Mouse (Mus musculus): ENCODE measurements at regions not wholly inside any gene's neighbourhood (a gene's known extent, or its start where the extent isn't known, plus 50 kb on each side); places are given as distances from the start of the nearest gene placed in this dataset.

GRCm38 (mm10) chr8:25341225-25341624 is 517.1 kb upstream of the Adam5 start:
- no peak for DNase-seq (ENCODE audit: low read depth, low spot score)

- DNase-seq (ENCODE audit: low read depth, low spot score) = no peak
These were observed 516.6 kb upstream of the Adam5 start for GRCm38 (mm10) chr8:25340729-25341128.

GRCm38 (mm10) chr8:25332120-25332607 is 508.0 kb upstream of the Adam5 start:
- no peak for DNase-seq (ENCODE audit: low read depth, low spot score)

- DNase-seq (ENCODE audit: low read depth, low spot score) = no peak
These were observed 507.1 kb upstream of the Adam5 start for GRCm38 (mm10) chr8:25331161-25331776.

GRCm38 (mm10) chr8:25329791-25330190 is 505.6 kb upstream of the Adam5 start:
- no peak for DNase-seq (ENCODE audit: low read depth, low spot score)

GRCm38 (mm10) chr8:25328318-25328717 is 504.1 kb upstream of the Adam5 start:
- DNase-seq (ENCODE audit: low read depth, low spot score) = no peak

- DNase-seq (ENCODE audit: low read depth, low spot score) = no peak
These were observed 502.8 kb upstream of the Adam5 start for GRCm38 (mm10) chr8:25326930-25327329.

- DNase-seq (ENCODE audit: low read depth, low spot score) = no peak
These were observed 502.1 kb upstream of the Adam5 start for GRCm38 (mm10) chr8:25326257-25326656.

GRCm38 (mm10) chr8:25324731-25325130 is 500.6 kb upstream of the Adam5 start:
- no peak for DNase-seq (ENCODE audit: low read depth, low spot score)

- DNase-seq (ENCODE audit: low read depth, low spot score) = no peak
These were observed 499.7 kb upstream of the Adam5 start for GRCm38 (mm10) chr8:25323643-25324420.

- no peak for DNase-seq (ENCODE audit: low read depth, low spot score)
These were observed 492.2 kb upstream of the Adam5 start for GRCm38 (mm10) chr8:25316383-25316782.

- DNase-seq (ENCODE audit: low read depth, low spot score) = no peak
These were observed 487.8 kb upstream of the Adam5 start for GRCm38 (mm10) chr8:25311811-25312533.

- DNase-seq (ENCODE audit: low read depth, low spot score) = no peak
These were observed 483.8 kb upstream of the Adam5 start for GRCm38 (mm10) chr8:25307956-25308355.

- DNase-seq (ENCODE audit: low read depth, low spot score) = no peak
These were observed 483.3 kb upstream of the Adam5 start for GRCm38 (mm10) chr8:25307511-25307910.

GRCm38 (mm10) chr8:25306769-25307491 is 482.8 kb upstream of the Adam5 start:
- no peak for DNase-seq (ENCODE audit: low read depth, low spot score)

Data from CD4-positive, CD25-positive, alpha-beta regulatory T cell, adult 2 months (primary cell).